Mouse (Mus musculus) small intestine, adult 2 months (tissue): Measurements from ENCODE around the gene Ctnna3.

ENCODE experiments used
- CTCF ChIP-seq: fragments of 200-500 bp; IDR thresholded peaks from 2 replicates; pipeline ENCODE4 v1.5.1; 2012; ENCODE audit warnings: low read depth, mild to moderate bottlenecking, control low read depth, inconsistent platforms, low read length, moderate library complexity, mixed read lengths; ENCODE audit not compliant: insufficient replicate concordance, insufficient read length; ENCODE audit errors: extremely low read depth
- POLR2A ChIP-seq: fragments of 200-500 bp; IDR thresholded peaks from 2 replicates; pipeline ENCODE4 v1.6.1; 2012; ENCODE audit warnings: low read depth, mild to moderate bottlenecking, control low read depth, inconsistent platforms, low read length, moderate library complexity

DNA sequence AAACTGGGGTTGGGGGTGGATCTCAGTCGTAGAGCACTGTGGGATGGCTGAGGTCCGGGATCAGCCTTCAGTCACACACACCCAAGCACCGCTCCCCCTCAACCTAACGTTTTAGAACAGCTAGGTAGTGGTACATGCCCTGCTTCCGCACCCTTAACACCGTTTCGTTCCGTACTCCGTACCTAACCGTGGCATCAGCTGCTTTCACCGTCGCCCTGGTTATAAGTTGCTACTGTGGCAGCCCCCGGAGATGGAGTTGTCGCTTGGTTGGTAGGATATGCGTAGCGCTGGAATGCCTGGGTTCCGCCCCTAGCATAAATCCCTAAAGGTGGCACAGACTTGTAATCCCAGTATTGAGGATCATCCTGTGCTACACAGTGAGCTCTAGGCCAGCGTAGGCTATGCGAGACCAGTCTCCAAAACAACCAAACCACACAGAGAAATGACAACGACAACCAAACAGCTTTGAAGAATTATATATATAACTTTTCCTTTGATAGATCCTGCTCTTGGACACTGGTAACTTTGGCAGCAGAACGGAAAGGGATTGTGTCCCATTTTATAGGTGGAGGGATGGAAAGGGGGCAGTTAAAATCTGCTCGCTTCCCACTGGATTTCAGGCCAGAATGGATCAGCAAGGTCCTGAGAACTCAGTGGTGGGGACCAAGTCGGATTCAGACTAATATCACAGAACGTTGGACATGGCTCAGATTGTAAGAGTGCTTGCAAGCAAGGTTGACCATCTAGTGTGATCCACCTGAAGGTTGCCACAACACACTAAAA, 48.2 kb upstream of the Ctnna3 start, which contains the start of gene Sirt1:
- TF ChIP-seq CTCF (no peak), POLR2A (no peak)
